Mouse (Mus musculus): ENCODE data around the gene 1700066M21Rik. TPM values are rescaled to one million over a fixed set of nuclear protein-coding genes. Genes with fewer than 3 reads are reported as not detected.

Gene 1700066M21Rik
- polyA plus RNA-seq (2012; rRNA removed): 2.2 and 5.7 TPM in 2 replicates

DNA sequence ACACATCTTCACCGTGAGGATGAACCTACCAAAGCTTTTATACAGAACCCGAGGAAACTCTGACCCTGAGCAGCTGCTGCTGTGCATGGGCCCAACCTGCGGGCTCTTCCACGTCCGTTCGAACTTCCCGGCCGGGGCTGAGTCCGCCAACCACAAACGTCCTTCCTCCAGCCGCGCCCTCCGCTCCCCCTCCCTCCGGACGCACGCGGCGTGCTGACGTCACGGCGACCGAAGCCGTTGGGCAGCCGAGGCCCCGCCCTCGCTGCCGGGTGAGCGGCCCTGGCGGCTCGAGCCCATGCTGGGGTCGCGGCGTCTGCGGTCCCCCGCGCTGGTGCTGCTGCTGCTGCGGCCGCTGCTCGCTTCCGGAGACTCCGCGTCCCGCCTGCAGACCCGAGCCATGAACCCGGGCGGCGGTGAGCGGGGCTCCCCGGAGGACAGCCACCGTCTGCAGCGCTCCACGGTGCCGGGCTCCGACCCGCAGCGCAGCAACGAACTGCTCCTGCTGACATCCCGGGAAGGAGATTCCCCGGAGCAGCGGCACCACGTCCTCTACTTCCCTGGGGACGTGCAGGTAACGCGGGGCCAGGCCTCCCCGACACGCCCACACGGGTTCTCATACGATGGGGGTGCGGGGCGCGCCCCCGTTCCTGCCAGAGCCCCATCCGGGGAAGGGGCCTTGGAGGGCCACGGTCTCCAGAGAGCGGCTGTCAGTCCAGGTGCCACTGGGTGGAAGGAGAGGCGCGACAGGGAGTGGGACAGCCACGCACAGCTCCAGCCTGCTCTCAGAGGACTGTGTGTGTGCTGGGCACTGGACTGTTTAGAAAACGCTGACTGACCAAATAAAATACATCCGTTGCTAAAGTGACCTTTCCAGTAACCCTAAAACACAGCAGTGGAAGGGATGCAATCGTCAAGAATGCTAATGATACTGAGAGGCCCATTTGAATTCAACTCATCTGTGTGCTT, at the start of gene 1700066M21Rik:
Gene 1700066M21Rik (plus strand): TSS at position 245 of the 966 bp plus-strand sequence.
- DNase-seq (ENCODE audit: low read depth, low spot score): peak; percentile 60
- under 1% methylated on average over 81 of the region's 81 CpGs for WGBS

DNA sequence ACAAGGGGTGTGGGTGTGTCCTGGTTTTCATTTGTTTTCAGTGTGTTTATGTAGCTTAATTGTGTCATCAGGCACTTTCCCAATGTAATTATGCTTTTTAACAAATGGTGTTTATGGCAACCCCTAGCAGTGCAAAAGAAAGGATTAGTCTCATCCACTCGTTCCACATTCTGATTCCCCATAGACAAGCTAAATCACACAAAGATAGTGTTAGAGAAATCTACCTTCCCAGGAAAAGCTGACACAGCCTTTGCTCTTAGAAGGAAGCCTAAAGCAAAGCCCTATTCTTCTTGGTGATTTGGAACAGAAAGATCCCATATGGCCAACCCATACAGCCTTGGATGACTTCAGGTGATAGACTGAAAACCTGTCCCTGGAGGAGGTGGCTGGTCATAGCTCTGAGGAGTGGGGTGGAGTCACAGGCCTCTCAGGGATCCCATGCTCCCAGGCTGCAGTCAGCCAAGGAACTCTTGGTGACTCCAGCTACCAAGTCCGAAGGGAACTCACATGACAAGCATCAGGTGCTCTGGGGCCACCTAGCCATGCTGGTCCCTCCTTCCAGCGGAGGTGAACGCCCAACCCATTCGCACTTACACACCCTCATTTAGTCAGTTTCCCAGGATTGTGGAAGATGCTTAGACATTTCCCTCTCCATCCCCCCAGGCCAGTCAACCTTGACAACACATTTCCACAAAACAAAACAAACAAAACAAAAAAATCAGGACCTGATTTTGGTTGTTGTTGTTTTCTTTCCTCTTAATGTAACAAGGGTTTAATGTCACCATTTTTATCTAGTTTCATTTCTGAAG, 47.9 kb upstream of the 1700066M21Rik start:
- no peak for DNase-seq (ENCODE audit: low read depth, low spot score)
- 68% methylated on average over 5 of the region's 5 CpGs for WGBS

DNA sequence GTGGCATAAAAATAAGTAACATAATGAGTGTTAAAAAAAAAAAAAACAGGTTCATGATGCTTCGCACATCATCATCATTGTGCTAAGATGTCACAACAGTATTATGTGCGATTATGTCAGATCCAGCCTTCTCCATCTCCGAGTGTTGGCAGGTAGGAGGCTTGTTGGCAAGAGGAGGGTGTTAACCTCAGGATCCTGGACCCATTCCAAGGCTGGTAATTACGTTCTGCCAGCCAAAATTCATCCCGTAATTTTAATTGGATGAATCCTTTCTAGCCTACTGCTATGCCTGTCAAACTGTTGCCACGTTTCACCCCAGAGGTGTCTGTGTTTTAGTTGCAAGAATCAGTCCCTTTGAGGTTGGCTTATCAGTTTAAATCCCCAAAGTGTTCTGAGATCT, 47.2 kb upstream of the 1700066M21Rik start:
- WGBS: 44% methylated on average over 6 of the region's 6 CpGs
- no peak for DNase-seq (ENCODE audit: low read depth, low spot score)

DNA sequence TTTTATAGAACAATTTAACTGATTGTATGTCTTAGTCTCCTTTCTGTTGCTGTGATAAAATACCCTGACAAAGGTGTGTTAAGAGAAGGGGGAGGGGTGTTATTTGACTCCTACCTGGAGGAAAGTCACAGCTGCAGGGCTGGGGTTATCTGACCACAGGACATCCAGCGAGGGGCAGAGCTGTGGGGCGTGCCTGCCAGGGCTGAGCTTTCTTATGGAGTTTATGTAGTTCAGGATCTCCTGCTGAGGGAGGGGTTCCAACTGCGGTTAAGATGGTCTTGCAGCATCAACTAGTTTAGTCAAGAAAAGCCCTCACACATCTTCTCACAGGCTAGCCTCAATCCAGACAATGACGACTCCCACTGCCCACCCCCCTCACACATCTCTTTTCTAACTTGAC, 45.4 kb upstream of the 1700066M21Rik start:
- 35% methylated on average over 4 of the region's 4 CpGs for WGBS
- DNase-seq (ENCODE audit: low read depth, low spot score): no peak

DNA sequence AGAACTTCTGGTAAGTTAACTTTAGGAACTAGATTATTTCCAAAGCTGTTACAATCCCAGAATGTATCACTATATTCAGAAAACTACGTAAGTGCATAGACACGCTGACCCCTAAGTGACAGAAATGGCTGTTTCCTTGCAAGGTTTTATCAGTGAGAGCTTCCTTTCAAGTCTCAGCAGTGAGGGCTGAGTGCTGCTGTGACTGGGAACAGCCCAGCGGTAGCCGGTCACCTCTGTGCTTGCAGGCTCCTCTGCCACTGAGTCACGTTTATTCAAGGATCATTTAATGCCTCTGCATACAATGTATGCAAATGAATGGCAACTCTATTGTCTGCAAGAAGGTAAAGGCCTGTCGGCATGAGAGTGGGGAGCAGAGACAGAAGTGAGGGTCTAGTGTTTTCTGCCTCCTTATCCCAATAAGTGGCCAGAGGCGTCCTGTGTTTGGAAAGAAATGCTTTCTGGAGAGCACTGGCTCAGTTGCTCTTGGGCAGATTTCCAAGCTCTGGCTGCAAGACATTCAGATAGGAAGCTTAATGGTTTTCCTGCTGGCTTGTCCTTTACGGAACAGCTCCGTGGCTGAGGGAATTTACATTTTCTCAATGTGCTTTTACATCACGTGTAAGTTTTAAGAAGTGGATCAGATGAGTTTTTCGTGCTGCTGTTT, 43.7 kb upstream of the 1700066M21Rik start:
- DNase-seq (ENCODE audit: low read depth, low spot score): no peak
- WGBS: 53% methylated on average over 11 of the region's 11 CpGs

DNA sequence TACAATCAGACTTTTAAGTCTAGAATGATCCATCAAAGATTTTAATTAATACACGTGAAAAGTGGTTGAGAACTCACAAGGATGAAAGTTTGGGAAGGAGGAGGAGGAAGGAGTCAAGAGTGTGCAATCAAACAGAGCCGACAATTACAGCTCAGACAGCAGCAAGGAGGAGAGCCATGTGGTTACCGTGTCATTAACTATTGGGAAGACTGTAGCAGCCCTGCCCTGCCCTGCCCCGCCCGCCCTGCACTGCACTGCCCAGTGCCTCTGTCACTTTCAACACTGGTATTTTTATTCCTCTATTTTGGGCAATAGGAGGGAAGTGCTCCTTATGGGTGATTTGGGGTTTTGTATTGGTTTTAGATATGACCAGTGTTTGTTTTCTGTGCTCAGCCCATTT, 42.2 kb upstream of the 1700066M21Rik start:
- 40% methylated on average over 5 of the region's 5 CpGs for WGBS
- DNase-seq (ENCODE audit: low read depth, low spot score): no peak

DNA sequence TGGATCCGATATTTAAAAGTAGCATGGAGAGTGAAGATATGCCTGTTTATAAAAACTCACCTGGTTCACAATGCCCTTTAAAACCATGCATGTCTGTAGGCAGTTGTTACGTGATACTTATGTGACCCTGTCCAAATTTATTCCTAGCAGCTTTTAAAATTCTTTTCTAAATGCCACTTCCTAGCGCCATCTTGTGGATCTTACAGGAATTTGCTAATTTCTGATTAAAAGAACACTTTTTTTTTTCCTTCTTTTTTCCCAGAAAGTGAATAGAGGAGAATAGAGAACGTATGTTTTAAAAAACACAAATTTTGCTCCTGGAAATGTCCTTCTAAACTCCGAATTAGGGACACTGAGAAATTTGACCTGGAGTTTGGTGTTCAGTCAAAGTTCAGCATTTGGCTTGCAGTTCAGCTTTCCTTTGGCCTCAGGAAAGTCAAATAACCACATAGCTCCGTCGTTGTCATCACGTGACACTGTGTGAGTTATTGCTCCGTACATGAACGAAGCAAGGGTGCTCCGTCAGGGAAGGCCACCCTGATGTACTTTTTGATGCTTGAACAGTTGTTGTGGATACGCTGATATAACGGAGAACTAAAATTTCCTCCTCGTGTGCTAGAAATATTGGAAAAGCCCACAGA, 38.1 kb upstream of the 1700066M21Rik start:
- WGBS: 36% methylated on average over 14 of the region's 14 CpGs
- DNase-seq (ENCODE audit: low read depth, low spot score): no peak

DNA sequence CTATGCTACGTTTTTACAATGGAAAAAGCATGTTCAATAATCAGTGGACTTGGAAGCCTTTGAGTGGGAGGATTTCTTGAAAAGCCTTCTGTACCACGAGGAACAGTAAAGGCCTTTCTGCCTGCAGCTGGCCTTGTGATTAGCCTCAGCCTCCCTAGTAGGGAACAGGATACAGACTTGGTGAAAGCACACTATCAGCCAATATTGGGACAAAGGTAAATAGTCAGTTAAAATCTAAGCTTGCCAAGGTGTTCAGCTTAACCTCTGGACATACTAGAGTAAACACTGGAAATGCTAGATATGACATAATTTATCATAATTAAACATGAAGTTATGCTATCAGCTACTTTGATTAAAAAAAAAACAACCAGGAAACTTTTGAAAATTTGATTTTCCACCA, 36.2 kb upstream of the 1700066M21Rik start:
- WGBS: 27% methylated on average over 2 of the region's 2 CpGs
- no peak for DNase-seq (ENCODE audit: low read depth, low spot score)

DNA sequence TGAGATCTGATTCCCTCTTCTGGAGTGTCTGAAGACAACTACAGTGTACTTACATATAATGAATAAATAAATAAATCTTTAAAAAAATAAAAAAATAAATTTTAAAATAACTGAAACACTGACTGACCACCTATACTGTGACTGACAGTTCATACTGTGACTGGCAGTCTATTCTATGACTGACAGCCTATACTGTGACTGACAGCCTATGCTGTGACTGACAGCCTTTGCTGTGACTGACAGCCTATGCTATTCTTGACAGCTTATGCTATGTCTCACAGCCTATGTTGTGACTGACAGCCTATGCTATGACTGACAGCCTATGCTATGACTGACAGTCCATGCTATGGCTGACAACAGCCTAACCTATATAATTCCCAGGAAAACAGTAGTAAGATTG, 29.9 kb upstream of the 1700066M21Rik start:
- DNase-seq (ENCODE audit: low read depth, low spot score): no peak

DNA sequence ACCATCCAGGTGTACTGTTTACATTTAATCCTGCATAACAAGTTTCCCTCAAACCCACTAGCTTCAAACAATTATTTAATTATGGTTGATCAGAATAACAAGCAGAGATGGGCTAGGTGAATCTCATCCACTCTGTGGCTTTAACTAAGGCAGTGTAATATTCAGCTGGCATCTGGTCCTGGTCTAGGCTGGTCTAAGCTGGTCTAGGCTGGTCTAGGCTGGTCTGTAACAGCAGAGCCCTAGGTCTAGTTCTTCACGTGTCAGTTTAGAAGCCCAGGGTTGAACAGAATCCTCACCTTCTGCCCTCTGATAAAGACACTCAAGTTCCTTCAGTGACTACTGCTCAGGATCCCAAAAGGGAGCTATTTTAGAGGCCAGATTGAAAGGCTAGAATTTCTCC, 25.5 kb upstream of the 1700066M21Rik start:
- 55% methylated on average over 1 of the region's 1 CpGs for WGBS
- DNase-seq (ENCODE audit: low read depth, low spot score): no peak

DNA sequence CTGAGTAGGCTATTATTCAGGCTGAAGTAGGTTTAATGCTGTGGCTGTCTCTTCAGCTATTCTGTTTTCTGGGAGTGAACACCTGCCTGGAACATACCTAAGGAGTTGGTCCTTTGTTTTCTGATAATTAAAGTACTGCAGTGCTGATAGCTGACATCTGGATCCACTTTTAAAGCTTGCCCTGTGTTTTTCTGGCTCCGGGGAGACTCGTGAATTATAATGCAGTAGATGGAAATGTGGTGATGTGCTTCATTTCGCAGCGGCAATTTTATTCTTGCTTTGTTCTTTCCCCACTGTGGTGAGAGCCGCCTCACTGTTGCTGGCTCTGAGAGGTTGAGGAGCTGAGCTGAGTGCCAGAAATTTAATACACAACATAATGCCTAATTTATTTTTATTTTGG, 18.9 kb upstream of the 1700066M21Rik start:
- 91% methylated on average over 5 of the region's 5 CpGs for WGBS
- DNase-seq (ENCODE audit: low read depth, low spot score): no peak

DNA sequence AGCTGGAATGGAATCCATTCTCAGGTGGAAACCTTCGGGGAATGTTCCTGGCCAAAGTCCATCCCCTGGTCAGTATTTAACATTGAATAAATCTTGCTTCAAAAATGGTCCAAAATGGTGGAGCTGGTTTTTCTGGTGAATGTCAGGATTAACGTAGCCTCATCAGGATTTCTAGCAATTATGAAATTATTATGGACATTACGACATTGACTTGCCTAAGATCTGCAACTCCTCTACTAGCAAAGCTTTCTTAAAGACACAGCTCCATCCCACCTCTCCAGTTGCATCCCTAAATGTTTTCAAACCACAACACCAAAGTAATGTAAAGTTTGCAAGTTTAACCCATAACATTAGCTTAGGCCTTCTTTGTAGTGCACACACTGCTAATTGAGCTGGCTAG, 10.0 kb upstream of the 1700066M21Rik start:
- DNase-seq (ENCODE audit: low read depth, low spot score): no peak
- WGBS: 88% methylated on average over 3 of the region's 3 CpGs

DNA sequence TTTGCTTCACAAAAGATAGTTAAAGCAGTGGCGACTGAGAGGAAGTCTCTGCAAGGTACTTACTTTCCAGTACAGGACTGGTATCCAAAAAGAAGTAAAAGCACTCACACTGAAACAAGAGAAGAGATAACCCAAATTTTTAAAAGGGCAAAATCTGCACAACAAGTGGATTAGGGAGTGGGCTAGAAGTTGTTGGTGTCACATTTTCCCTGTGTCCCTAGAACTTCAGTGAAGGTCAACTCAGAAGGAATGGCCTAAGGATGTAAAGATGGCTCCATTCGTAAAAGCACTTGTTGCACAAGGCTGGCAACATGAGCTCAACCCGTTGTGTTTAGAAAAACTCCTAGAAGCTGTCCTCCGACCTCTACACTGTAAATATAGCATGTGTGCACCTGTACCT, 8.3 kb upstream of the 1700066M21Rik start:
- no peak for DNase-seq (ENCODE audit: low read depth, low spot score)
- WGBS: 81% methylated on average over 4 of the region's 4 CpGs

DNA sequence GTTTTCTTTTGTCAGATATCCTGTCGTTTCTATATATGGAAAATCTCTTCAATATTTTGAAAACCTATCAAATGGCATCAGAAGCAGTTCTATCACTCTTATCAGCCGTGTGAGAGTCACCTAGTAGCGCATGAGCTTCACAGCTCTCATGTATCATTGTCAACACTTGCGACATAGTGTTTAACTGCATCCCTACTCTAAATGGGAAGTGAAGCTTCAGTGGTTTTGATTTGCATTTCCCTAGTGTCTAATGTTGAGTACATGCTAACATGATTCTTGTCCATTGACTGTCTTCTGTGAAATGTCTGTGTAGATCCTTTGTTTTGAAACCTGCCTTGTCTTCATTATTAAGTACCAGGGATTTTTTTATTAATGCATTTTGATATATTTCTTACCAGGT, 7.0 kb upstream of the 1700066M21Rik start:
- DNase-seq (ENCODE audit: low read depth, low spot score): no peak
- 81% methylated on average over 4 of the region's 4 CpGs for WGBS

DNA sequence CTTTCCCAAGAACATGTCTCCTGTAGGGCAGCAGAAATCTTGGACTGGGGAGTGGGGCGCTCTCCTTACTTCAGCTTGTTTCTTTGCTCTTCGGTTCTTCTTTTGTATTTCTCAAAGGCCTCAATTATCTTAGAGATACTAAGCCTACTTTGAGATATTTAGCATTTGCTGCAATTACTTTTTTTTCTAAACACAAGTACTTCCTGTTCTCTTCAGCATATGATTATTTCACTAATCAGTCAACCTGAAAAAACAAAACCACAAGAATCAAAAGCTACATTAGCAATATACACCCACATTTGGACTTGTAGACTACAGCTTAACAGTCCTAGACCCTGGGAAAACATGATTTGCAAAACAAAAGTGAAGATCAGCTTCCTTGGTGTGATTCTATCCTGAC, 2.1 kb upstream of the 1700066M21Rik start:
- 96% methylated on average over 2 of the region's 2 CpGs for WGBS
- no peak for DNase-seq (ENCODE audit: low read depth, low spot score)

DNA sequence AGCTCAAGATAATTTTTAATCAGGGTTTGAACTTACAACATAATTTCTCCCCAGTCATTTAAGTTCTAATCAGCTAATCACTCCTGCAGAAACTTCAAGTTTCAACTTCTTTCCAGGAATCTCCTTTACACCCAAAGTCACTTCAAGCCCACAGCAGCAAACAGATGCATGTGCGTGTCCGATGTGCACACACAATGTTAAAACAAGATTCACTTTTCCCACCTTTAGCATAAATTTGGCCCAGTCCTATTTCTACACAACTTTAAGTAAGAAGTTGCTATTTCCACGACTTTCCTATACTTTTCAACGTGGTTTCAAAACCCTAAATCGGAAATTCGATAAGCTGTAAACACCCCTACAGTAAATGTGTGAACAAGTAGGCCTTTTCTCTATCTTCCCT, 614 bp upstream of the 1700066M21Rik start:
- WGBS: 57% methylated on average over 6 of the region's 6 CpGs
- no peak for DNase-seq (ENCODE audit: low read depth, low spot score)

DNA sequence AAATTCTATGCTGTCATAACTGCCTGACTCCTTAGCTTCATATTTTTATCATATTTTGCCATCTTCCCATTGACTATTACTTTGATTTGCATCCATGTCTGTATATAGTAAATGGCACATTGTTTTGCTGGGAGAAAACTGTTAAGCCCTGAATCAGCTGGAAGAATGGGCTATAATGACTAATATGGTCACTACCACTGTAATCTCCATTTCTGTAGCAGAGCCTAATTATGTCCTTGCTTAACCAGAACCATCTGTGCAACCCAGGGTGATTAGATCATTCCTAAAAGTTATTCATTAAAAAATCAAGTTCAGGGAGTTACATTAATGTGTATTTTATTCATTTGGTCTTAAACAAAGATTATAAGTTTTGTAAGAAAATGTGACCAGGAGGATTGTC, 9.1 kb downstream of the 1700066M21Rik start:
- no peak for DNase-seq (ENCODE audit: low read depth, low spot score)

DNA sequence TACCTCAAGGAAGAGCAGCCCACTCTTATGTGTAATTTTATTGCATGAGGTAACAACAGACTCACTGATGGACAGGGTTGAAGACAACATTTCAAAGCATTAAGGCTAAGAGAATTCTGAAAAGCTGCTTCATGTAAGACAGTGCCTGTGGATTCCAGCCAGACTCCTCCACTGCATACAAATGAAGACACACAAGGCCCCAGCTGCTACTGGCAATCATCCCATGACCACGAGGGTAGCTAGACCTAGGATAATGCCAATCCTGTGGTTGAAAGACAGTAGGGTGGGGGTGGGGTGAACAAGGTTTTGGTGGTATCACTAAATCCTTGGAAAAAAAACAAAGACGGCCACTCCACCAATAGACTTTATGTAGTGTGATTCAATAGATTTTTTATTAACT, 10.5 kb downstream of the 1700066M21Rik start:
- 67% methylated on average over 2 of the region's 2 CpGs for WGBS
- no peak for DNase-seq (ENCODE audit: low read depth, low spot score)

DNA sequence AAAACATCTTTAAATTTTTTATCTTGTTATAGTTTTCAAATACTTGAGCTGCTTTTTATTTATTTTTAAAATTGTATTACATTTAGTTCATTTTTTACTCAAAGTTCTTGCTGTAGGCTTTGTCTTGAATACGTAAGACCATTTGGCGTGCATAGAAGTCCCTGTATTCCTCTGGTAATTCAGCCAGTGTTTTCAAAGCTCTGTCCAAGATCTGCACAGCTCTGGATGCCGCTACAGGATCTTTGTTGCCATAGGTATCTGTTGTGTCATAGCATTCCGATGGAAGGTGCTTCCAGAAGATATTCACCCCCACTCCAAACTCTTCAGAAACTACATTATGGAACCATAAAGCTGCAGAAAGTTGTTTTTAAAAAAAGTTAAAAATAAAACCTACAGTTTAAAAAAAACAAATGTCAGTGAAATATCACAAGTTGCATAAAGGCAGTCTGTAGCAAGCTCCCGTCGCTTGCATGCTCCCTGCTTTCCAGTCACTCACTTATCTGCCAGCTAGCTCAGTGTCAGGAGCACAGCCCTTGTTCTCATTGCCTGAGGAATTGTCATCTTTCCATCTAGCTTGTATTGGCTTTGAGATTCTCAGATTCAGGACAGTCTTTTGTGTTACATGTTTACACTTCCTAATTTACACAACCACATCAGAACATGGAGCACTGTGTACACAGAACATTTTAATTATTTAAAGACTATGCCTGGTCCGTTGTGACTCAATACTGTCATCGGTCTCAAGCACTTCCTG, 11.2 kb downstream of the 1700066M21Rik start:
- DNase-seq (ENCODE audit: low read depth, low spot score): no peak
- 85% methylated on average over 8 of the region's 8 CpGs for WGBS

Measured in large intestine, adult 2 months (tissue).